Mouse (Mus musculus): ENCODE measurements around the gene Mamstr. TPM values are rescaled to one million over a fixed set of nuclear protein-coding genes. Genes with fewer than 3 reads are reported as not detected.

Mamstr gene
- polyA plus RNA-seq, 1 experiment from 2014 or later = 7.2 TPM

- Histone ChIP-seq H3K4me1 (ENCODE audit: control insufficient read depth, insufficient read depth, low read length) (peaks cover 28% of the 10 kb centered on the region), H3K9ac (replicated peaks; ENCODE audit: low read depth, low read length) (no peak overlapping the region), H3K9me3 (ENCODE audit: control insufficient read depth, low read depth, low read length) (no peaks in the 10 kb centered on the region), H3K4me3 (ENCODE audit: low read depth, low read length) (no peak overlapping the region), H3K4me2 (replicated peaks; ENCODE audit: low read depth, low read length) (no peak overlapping the region), H3K27ac (ENCODE audit: low read length) (no peak overlapping the region), H3K36me3 (ENCODE audit: control insufficient read depth, insufficient read depth, low read length) (no peaks in the 10 kb centered on the region), H3K27me3 (ENCODE audit: control insufficient read depth, insufficient read depth, low read length) (no peaks in the 10 kb centered on the region)
- 65% methylated on average over 3 of the region's 3 CpGs for WGBS
- ATAC-seq (ENCODE audit: insufficient number of reproducible peaks, insufficient read depth, low FRiP score, low read depth) = no peak
Observed at GRCm38 (mm10) chr7:45686841-45687240, 47.1 kb downstream of the Mamstr start.

GRCm38 (mm10) chr7:45689099-45689498, 49.3 kb downstream of the Mamstr start:
- peaks cover 22% of the 10 kb centered on the region for H3K4me1 ChIP-seq (ENCODE audit: control insufficient read depth, insufficient read depth, low read length)
- H3K4me3 ChIP-seq (ENCODE audit: low read depth, low read length) = no peak overlapping the region
- no peak overlapping the region for H3K27ac ChIP-seq (ENCODE audit: low read length)
- H3K4me2 ChIP-seq (replicated peaks; ENCODE audit: low read depth, low read length) = no peak overlapping the region
- H3K36me3 ChIP-seq (ENCODE audit: control insufficient read depth, insufficient read depth, low read length) = no peaks in the 10 kb centered on the region
- H3K27me3 ChIP-seq (ENCODE audit: control insufficient read depth, insufficient read depth, low read length) = no peaks in the 10 kb centered on the region
- no peak overlapping the region for H3K9ac ChIP-seq (replicated peaks; ENCODE audit: low read depth, low read length)
- no peak for ATAC-seq (ENCODE audit: insufficient number of reproducible peaks, insufficient read depth, low FRiP score, low read depth)
- H3K9me3 ChIP-seq (ENCODE audit: control insufficient read depth, low read depth, low read length) = no peaks in the 10 kb centered on the region
- 69% methylated on average over 6 of the region's 6 CpGs for WGBS

GRCm38 (mm10) chr7:45689800-45690199, 50.0 kb downstream of the Mamstr start:
- Histone ChIP-seq H3K4me1 (ENCODE audit: control insufficient read depth, insufficient read depth, low read length) (peaks cover 21% of the 10 kb centered on the region), H3K27ac (ENCODE audit: low read length) (no peak overlapping the region), H3K27me3 (ENCODE audit: control insufficient read depth, insufficient read depth, low read length) (no peaks in the 10 kb centered on the region), H3K4me2 (replicated peaks; ENCODE audit: low read depth, low read length) (no peak overlapping the region), H3K36me3 (ENCODE audit: control insufficient read depth, insufficient read depth, low read length) (no peaks in the 10 kb centered on the region), H3K4me3 (ENCODE audit: low read depth, low read length) (no peak overlapping the region), H3K9ac (replicated peaks; ENCODE audit: low read depth, low read length) (no peak overlapping the region), H3K9me3 (ENCODE audit: control insufficient read depth, low read depth, low read length) (no peaks in the 10 kb centered on the region)
- 64% methylated on average over 11 of the region's 11 CpGs for WGBS
- ATAC-seq (ENCODE audit: insufficient number of reproducible peaks, insufficient read depth, low FRiP score, low read depth) = no peak

- no peaks in the 10 kb centered on the region for H3K36me3 ChIP-seq (ENCODE audit: control insufficient read depth, insufficient read depth, low read length)
- H3K9me3 ChIP-seq (ENCODE audit: control insufficient read depth, low read depth, low read length) = no peaks in the 10 kb centered on the region
- no peaks in the 10 kb centered on the region for H3K27me3 ChIP-seq (ENCODE audit: control insufficient read depth, insufficient read depth, low read length)
- no peak overlapping the region for H3K27ac ChIP-seq (ENCODE audit: low read length)
- no peak for ATAC-seq (ENCODE audit: insufficient number of reproducible peaks, insufficient read depth, low FRiP score, low read depth)
- no peaks in the 10 kb centered on the region for H3K4me1 ChIP-seq (ENCODE audit: control insufficient read depth, insufficient read depth, low read length)
- no peak overlapping the region for H3K4me3 ChIP-seq (ENCODE audit: low read depth, low read length)
- H3K4me2 ChIP-seq (replicated peaks; ENCODE audit: low read depth, low read length) = no peak overlapping the region
- H3K9ac ChIP-seq (replicated peaks; ENCODE audit: low read depth, low read length) = no peak overlapping the region
- WGBS = 88% methylated on average over 2 of the region's 2 CpGs
Observed at GRCm38 (mm10) chr7:45692364-45692763, 52.6 kb downstream of the Mamstr start.

GRCm38 (mm10) chr7:45693921-45694591, 54.3 kb downstream of the Mamstr start, which contains the start of gene Sec1:
Gene Sec1, minus strand, starts transcription at chr7:45694402.
- 89% methylated on average over 50 of the region's 50 CpGs for WGBS
- H3K27me3 ChIP-seq (ENCODE audit: control insufficient read depth, insufficient read depth, low read length) = 0 out of 2 replicates have a peak, but pooled peaks cover 4% of the 10 kb centered on the region
- no peak within 1 kb of the TSS for H3K4me2 ChIP-seq (replicated peaks; ENCODE audit: low read depth, low read length)
- ATAC-seq (ENCODE audit: insufficient number of reproducible peaks, insufficient read depth, low FRiP score, low read depth) = no peak
- H3K9me3 ChIP-seq (ENCODE audit: control insufficient read depth, low read depth, low read length) = no peaks in the 10 kb centered on the region
- no peak within 1 kb of the TSS for H3K27ac ChIP-seq (ENCODE audit: low read length)
- H3K4me3 ChIP-seq (ENCODE audit: low read depth, low read length) = no peak within 1 kb of the TSS
- no peaks in the 10 kb centered on the region for H3K36me3 ChIP-seq (ENCODE audit: control insufficient read depth, insufficient read depth, low read length)
- H3K9ac ChIP-seq (replicated peaks; ENCODE audit: low read depth, low read length) = no peak within 1 kb of the TSS
- H3K4me1 ChIP-seq (ENCODE audit: control insufficient read depth, insufficient read depth, low read length) = no peaks in the 10 kb centered on the region

- ATAC-seq (ENCODE audit: insufficient number of reproducible peaks, insufficient read depth, low FRiP score, low read depth) = no peak
- WGBS = 11% methylated on average over 6 of the region's 6 CpGs
- Histone ChIP-seq H3K4me3 (ENCODE audit: low read depth, low read length) (no peak overlapping the region), H3K9ac (replicated peaks; ENCODE audit: low read depth, low read length) (no peak overlapping the region), H3K27me3 (ENCODE audit: control insufficient read depth, insufficient read depth, low read length) (0 out of 2 replicates have a peak, but pooled peaks cover 4% of the 10 kb centered on the region), H3K9me3 (ENCODE audit: control insufficient read depth, low read depth, low read length) (no peaks in the 10 kb centered on the region), H3K4me1 (ENCODE audit: control insufficient read depth, insufficient read depth, low read length) (peaks cover 5% of the 10 kb centered on the region; the same call in 1 of the 2 replicates), H3K4me2 (replicated peaks; ENCODE audit: low read depth, low read length) (no peak overlapping the region), H3K36me3 (ENCODE audit: control insufficient read depth, insufficient read depth, low read length) (no peaks in the 10 kb centered on the region), H3K27ac (ENCODE audit: low read length) (no peak overlapping the region)
Observed at GRCm38 (mm10) chr7:45695098-45695497, 55.3 kb downstream of the Mamstr start.

Other genes with a start within 250 kb of the Mamstr start
- gene Snrnp70, start 244.2 kb upstream of the Mamstr start, polyA plus RNA-seq (2014; fragmentation: Nextera tagmentation; extraction: Ambion mirVana) = 118 and 124 TPM in 2 replicates
- gene Kcna7, start 234.3 kb upstream of the Mamstr start, polyA plus RNA-seq (2014; fragmentation: Nextera tagmentation; extraction: Ambion mirVana) = not detected in 2 replicates
- gene Ntf5, start 226.3 kb upstream of the Mamstr start, polyA plus RNA-seq (2014; fragmentation: Nextera tagmentation; extraction: Ambion mirVana) = 4.1 and 4.5 TPM in 2 replicates
- gene Lhb, start 219.2 kb upstream of the Mamstr start, polyA plus RNA-seq (2014; fragmentation: Nextera tagmentation; extraction: Ambion mirVana) = 0.52 TPM in 1 of 2 replicates, not detected in the other
- 32.7 and 35.3 TPM in 2 replicates for gene Gys1, start 205.1 kb upstream of the Mamstr start, polyA plus RNA-seq (2014; fragmentation: Nextera tagmentation; extraction: Ambion mirVana)
- gene Ruvbl2, start 201.9 kb upstream of the Mamstr start, polyA plus RNA-seq (2014; fragmentation: Nextera tagmentation; extraction: Ambion mirVana) = 132 and 135 TPM in 2 replicates
- 4,275 and 4,681 TPM in 2 replicates for gene Ftl1, start 180.1 kb upstream of the Mamstr start, polyA plus RNA-seq (2014; fragmentation: Nextera tagmentation; extraction: Ambion mirVana)
- gene Bax, start 173.1 kb upstream of the Mamstr start, polyA plus RNA-seq (2014; fragmentation: Nextera tagmentation; extraction: Ambion mirVana) = 67.1 and 83.9 TPM in 2 replicates
- gene Tulp2, start 158.1 kb upstream of the Mamstr start, polyA plus RNA-seq (2014; fragmentation: Nextera tagmentation; extraction: Ambion mirVana) = 1.7 and 2.9 TPM in 2 replicates
- not detected in 2 replicates for gene Gm45808, start 153.2 kb upstream of the Mamstr start, polyA plus RNA-seq (2014; fragmentation: Nextera tagmentation; extraction: Ambion mirVana)
- 2.7 and 3.4 TPM in 2 replicates for gene Dhdh, start 151.2 kb upstream of the Mamstr start, polyA plus RNA-seq (2014; fragmentation: Nextera tagmentation; extraction: Ambion mirVana)
- 199 TPM in 2 replicates for gene Nucb1, start 129.6 kb upstream of the Mamstr start, polyA plus RNA-seq (2014; fragmentation: Nextera tagmentation; extraction: Ambion mirVana)
- gene Ppp1r15a, start 113.7 kb upstream of the Mamstr start, polyA plus RNA-seq (2014; fragmentation: Nextera tagmentation; extraction: Ambion mirVana) = 12.7 and 18.3 TPM in 2 replicates
- gene Plekha4, start 113.6 kb upstream of the Mamstr start, polyA plus RNA-seq (2014; fragmentation: Nextera tagmentation; extraction: Ambion mirVana) = 1.5 and 2.6 TPM in 2 replicates
- gene Hsd17b14, start 85.1 kb upstream of the Mamstr start, polyA plus RNA-seq (2014; fragmentation: Nextera tagmentation; extraction: Ambion mirVana) = 1.8 and 1.9 TPM in 2 replicates
- gene Bcat2, start 69.8 kb upstream of the Mamstr start, polyA plus RNA-seq (2014; fragmentation: Nextera tagmentation; extraction: Ambion mirVana) = 61.6 and 63.4 TPM in 2 replicates
- gene Fgf21, start 24.5 kb upstream of the Mamstr start, polyA plus RNA-seq (2014; fragmentation: Nextera tagmentation; extraction: Ambion mirVana) = 0.36 and 0.55 TPM in 2 replicates
- gene Fut1, start 22.7 kb upstream of the Mamstr start, polyA plus RNA-seq (2014; fragmentation: Nextera tagmentation; extraction: Ambion mirVana) = 0.63 and 0.78 TPM in 2 replicates
- gene Izumo1, start 18.2 kb upstream of the Mamstr start, polyA plus RNA-seq (2014; fragmentation: Nextera tagmentation; extraction: Ambion mirVana) = 0.23 and 0.62 TPM in 2 replicates
- 6.2 and 7.8 TPM in 2 replicates for gene Rasip1, start 12.5 kb upstream of the Mamstr start, polyA plus RNA-seq (2014; fragmentation: Nextera tagmentation; extraction: Ambion mirVana)
- 5.7 and 6.1 TPM in 2 replicates for gene Fut2, start 26.4 kb downstream of the Mamstr start, polyA plus RNA-seq (2014; fragmentation: Nextera tagmentation; extraction: Ambion mirVana)
- 0.67 and 1.0 TPM in 2 replicates for gene Ntn5, start 44.0 kb downstream of the Mamstr start, polyA plus RNA-seq (2014; fragmentation: Nextera tagmentation; extraction: Ambion mirVana)
- gene Sec1, start 54.4 kb downstream of the Mamstr start, polyA plus RNA-seq (2014; fragmentation: Nextera tagmentation; extraction: Ambion mirVana) = 4.8 and 5.7 TPM in 2 replicates
- 10.4 and 11.4 TPM in 2 replicates for gene Car11, start 59.9 kb downstream of the Mamstr start, polyA plus RNA-seq (2014; fragmentation: Nextera tagmentation; extraction: Ambion mirVana)
- gene Dbp, start 65.1 kb downstream of the Mamstr start, polyA plus RNA-seq (2014; fragmentation: Nextera tagmentation; extraction: Ambion mirVana) = 6.4 and 6.7 TPM in 2 replicates
- 1,227 and 1,272 TPM in 2 replicates for gene Rpl18, start 75.5 kb downstream of the Mamstr start, polyA plus RNA-seq (2014; fragmentation: Nextera tagmentation; extraction: Ambion mirVana)
- gene Sphk2, start 78.0 kb downstream of the Mamstr start, polyA plus RNA-seq (2014; fragmentation: Nextera tagmentation; extraction: Ambion mirVana) = 24.4 TPM in 2 replicates
- 3.1 and 4.1 TPM in 2 replicates for gene Fam83e, start 81.2 kb downstream of the Mamstr start, polyA plus RNA-seq (2014; fragmentation: Nextera tagmentation; extraction: Ambion mirVana)
- 0.38 TPM in 1 of 2 replicates, not detected in the other for gene Spaca4, start 85.8 kb downstream of the Mamstr start, polyA plus RNA-seq (2014; fragmentation: Nextera tagmentation; extraction: Ambion mirVana)
- 2.5 and 3.3 TPM in 2 replicates for gene Lmtk3, start 143.8 kb downstream of the Mamstr start, polyA plus RNA-seq (2014; fragmentation: Nextera tagmentation; extraction: Ambion mirVana)
- gene Sult2b1, start 144.7 kb downstream of the Mamstr start, polyA plus RNA-seq (2014; fragmentation: Nextera tagmentation; extraction: Ambion mirVana) = 2.8 and 3.6 TPM in 2 replicates
- 89.3 and 92.6 TPM in 2 replicates for gene Cyth2, start 174.6 kb downstream of the Mamstr start, polyA plus RNA-seq (2014; fragmentation: Nextera tagmentation; extraction: Ambion mirVana)
- 1.3 and 1.4 TPM in 2 replicates for gene Kcnj14, start 184.8 kb downstream of the Mamstr start, polyA plus RNA-seq (2014; fragmentation: Nextera tagmentation; extraction: Ambion mirVana)
- gene Grwd1, start 191.0 kb downstream of the Mamstr start, polyA plus RNA-seq (2014; fragmentation: Nextera tagmentation; extraction: Ambion mirVana) = 62.7 and 69.6 TPM in 2 replicates
- 150 and 157 TPM in 2 replicates for gene Kdelr1, start 232.8 kb downstream of the Mamstr start, polyA plus RNA-seq (2014; fragmentation: Nextera tagmentation; extraction: Ambion mirVana)
- 0.29 and 0.48 TPM in 2 replicates for gene Grin2d, start 238.4 kb downstream of the Mamstr start, polyA plus RNA-seq (2014; fragmentation: Nextera tagmentation; extraction: Ambion mirVana)